Mouse (Mus musculus): Measurements from ENCODE around the gene Gm20388. TPM values are rescaled to one million over a fixed set of nuclear protein-coding genes. Genes with fewer than 3 reads are reported as not detected.
A peak's percentile ranks its signal among the peaks of the same experiment; 100 is the strongest.

The Gm20388 gene
- total RNA-seq, 1 experiment from 2014 or later, result 10.0 TPM

GRCm38 (mm10) chr8:123352118-123352517, 3441.5 kb downstream of the Gm20388 start:
- no peak for ATAC-seq (replicated peaks; ENCODE audit: insufficient number of reproducible peaks, low FRiP score, low TSS enrichment, poor library complexity, severe bottlenecking)

GRCm38 (mm10) chr8:123352786-123353185, 3442.1 kb downstream of the Gm20388 start:
- ATAC-seq (replicated peaks; ENCODE audit: insufficient number of reproducible peaks, low FRiP score, low TSS enrichment, poor library complexity, severe bottlenecking), result no peak

GRCm38 (mm10) chr8:123353216-123353615, 3442.6 kb downstream of the Gm20388 start:
- no peak for ATAC-seq (replicated peaks; ENCODE audit: insufficient number of reproducible peaks, low FRiP score, low TSS enrichment, poor library complexity, severe bottlenecking)

GRCm38 (mm10) chr8:123361082-123361739, 3450.6 kb downstream of the Gm20388 start:
- ATAC-seq (replicated peaks; ENCODE audit: insufficient number of reproducible peaks, low FRiP score, low TSS enrichment, poor library complexity, severe bottlenecking), result peak; percentile 88

GRCm38 (mm10) chr8:123373403-123374238, 3463.0 kb downstream of the Gm20388 start, which contains the start of gene Tcf25:
Gene Tcf25, plus strand, starts transcription at chr8:123373753.
- ATAC-seq (replicated peaks; ENCODE audit: insufficient number of reproducible peaks, low FRiP score, low TSS enrichment, poor library complexity, severe bottlenecking), result peak; percentile 69

- ATAC-seq (replicated peaks; ENCODE audit: insufficient number of reproducible peaks, low FRiP score, low TSS enrichment, poor library complexity, severe bottlenecking), result peak; percentile 86
Observed at GRCm38 (mm10) chr8:123374239-123374578, 3463.6 kb downstream of the Gm20388 start.

GRCm38 (mm10) chr8:123375701-123376100, 3465.1 kb downstream of the Gm20388 start:
- no peak for ATAC-seq (replicated peaks; ENCODE audit: insufficient number of reproducible peaks, low FRiP score, low TSS enrichment, poor library complexity, severe bottlenecking)

GRCm38 (mm10) chr8:123376106-123376505, 3465.5 kb downstream of the Gm20388 start:
- ATAC-seq (replicated peaks; ENCODE audit: insufficient number of reproducible peaks, low FRiP score, low TSS enrichment, poor library complexity, severe bottlenecking), result no peak

- ATAC-seq (replicated peaks; ENCODE audit: insufficient number of reproducible peaks, low FRiP score, low TSS enrichment, poor library complexity, severe bottlenecking), result no peak
Observed at GRCm38 (mm10) chr8:123381711-123382110, 3471.1 kb downstream of the Gm20388 start.

GRCm38 (mm10) chr8:123382516-123382915, 3471.9 kb downstream of the Gm20388 start:
- ATAC-seq (replicated peaks; ENCODE audit: insufficient number of reproducible peaks, low FRiP score, low TSS enrichment, poor library complexity, severe bottlenecking), result no peak

- 0 out of 2 replicates have a peak, but pooled peaks have one; percentile 37 for ATAC-seq (replicated peaks; ENCODE audit: insufficient number of reproducible peaks, low FRiP score, low TSS enrichment, poor library complexity, severe bottlenecking)
Observed at GRCm38 (mm10) chr8:123384883-123385540, 3474.4 kb downstream of the Gm20388 start.

- ATAC-seq (replicated peaks; ENCODE audit: insufficient number of reproducible peaks, low FRiP score, low TSS enrichment, poor library complexity, severe bottlenecking), result no peak
Observed at GRCm38 (mm10) chr8:123387041-123387440, 3476.4 kb downstream of the Gm20388 start.

- ATAC-seq (replicated peaks; ENCODE audit: insufficient number of reproducible peaks, low FRiP score, low TSS enrichment, poor library complexity, severe bottlenecking), result no peak
Observed at GRCm38 (mm10) chr8:123387801-123388200, 3477.2 kb downstream of the Gm20388 start.

- no peak for ATAC-seq (replicated peaks; ENCODE audit: insufficient number of reproducible peaks, low FRiP score, low TSS enrichment, poor library complexity, severe bottlenecking)
Observed at GRCm38 (mm10) chr8:123389026-123389425, 3478.4 kb downstream of the Gm20388 start.

GRCm38 (mm10) chr8:123398308-123398707, 3487.7 kb downstream of the Gm20388 start:
- ATAC-seq (replicated peaks; ENCODE audit: insufficient number of reproducible peaks, low FRiP score, low TSS enrichment, poor library complexity, severe bottlenecking), result no peak

- no peak for ATAC-seq (replicated peaks; ENCODE audit: insufficient number of reproducible peaks, low FRiP score, low TSS enrichment, poor library complexity, severe bottlenecking)
Observed at GRCm38 (mm10) chr8:123401936-123402335, 3491.3 kb downstream of the Gm20388 start.

GRCm38 (mm10) chr8:123402730-123403326, 3492.2 kb downstream of the Gm20388 start:
- no peak for ATAC-seq (replicated peaks; ENCODE audit: insufficient number of reproducible peaks, low FRiP score, low TSS enrichment, poor library complexity, severe bottlenecking)

GRCm38 (mm10) chr8:123404521-123404920, 3493.9 kb downstream of the Gm20388 start:
- no peak for ATAC-seq (replicated peaks; ENCODE audit: insufficient number of reproducible peaks, low FRiP score, low TSS enrichment, poor library complexity, severe bottlenecking)

GRCm38 (mm10) chr8:123406786-123407185, 3496.1 kb downstream of the Gm20388 start, which contains the start of gene Mc1r:
Gene Mc1r, plus strand, starts transcription at chr8:123407107.
- ATAC-seq (replicated peaks; ENCODE audit: insufficient number of reproducible peaks, low FRiP score, low TSS enrichment, poor library complexity, severe bottlenecking), result 0 out of 2 replicates have a peak, but pooled peaks have one; percentile 42

Data from monocyte, adult 5-6 weeks (primary cell).